Mouse (Mus musculus) lung, embryonic 16.5 days (tissue): ENCODE measurements around the gene Slc15a1. TPM values are rescaled to one million over a fixed set of nuclear protein-coding genes. Genes with fewer than 3 reads are reported as not detected.

ENCODE experiments used
- ATAC-seq: fragments of 200-750 bp; cut with Nextera tagmentation; 2 replicates; pipeline ENCODE4 v1.8.0; 2017; ENCODE audit warnings: low read depth, mild to moderate bottlenecking, moderate library complexity
- H3K27ac ChIP-seq: fragments of 300-500 bp; sonication (generic); 2 replicates; pipeline ENCODE4 v1.5.1; 2014; ENCODE audit warnings: mild to moderate bottlenecking, control low read depth, low read length
- H3K27me3 ChIP-seq: fragments of 300-500 bp; sonication (generic); 2 replicates; pipeline ENCODE4 v1.6.1; 2014; ENCODE audit warnings: low read depth, low read length, mixed read lengths; ENCODE audit not compliant: control insufficient read depth, insufficient read depth
- H3K36me3 ChIP-seq: fragments of 300-500 bp; sonication (generic); 2 replicates; pipeline ENCODE4 v1.6.1; 2014; ENCODE audit warnings: low read length; ENCODE audit not compliant: control insufficient read depth, insufficient read depth
- H3K4me1 ChIP-seq: fragments of 300-500 bp; sonication (generic); replicated peaks from 2 replicates; pipeline ENCODE4 v1.6.1; 2014; ENCODE audit warnings: low read length, mixed read lengths; ENCODE audit not compliant: control insufficient read depth, insufficient read depth
- H3K4me2 ChIP-seq: fragments of 300-500 bp; sonication (generic); 2 replicates; pipeline ENCODE4 v1.6.1; 2014; ENCODE audit warnings: low read depth, low read length, control low read depth
- H3K4me3 ChIP-seq: fragments of 300-500 bp; sonication (generic); 2 replicates; pipeline ENCODE4 v1.5.1; 2014; ENCODE audit warnings: mild to moderate bottlenecking, low read length, control low read depth
- H3K9ac ChIP-seq: fragments of 300-500 bp; sonication (generic); 2 replicates; pipeline ENCODE4 v1.6.1; 2014; ENCODE audit warnings: low read length, control low read depth
- H3K9me3 ChIP-seq: fragments of 300-500 bp; sonication (generic); 2 replicates; pipeline ENCODE4 v1.6.1; 2016; ENCODE audit warnings: low read length; ENCODE audit not compliant: control insufficient read depth
- WGBS: fragments of 180-500 bp; shearing (Covaris S2); extraction: QIAGEN DNeasy Blood & Tissue Kit; methylation state at CpG from one replicate; pipeline ENCODE4 v1.1.7; 2014; 5-methylcytosine and 5-hydroxymethylcytosine counted together
- polyA plus RNA-seq: library from polyadenylated mRNA; unstranded; fragments of >200 nt; fragmentation: Nextera tagmentation; extraction: Ambion mirVana; gene quantifications from 2 replicates; pipeline ENCODE4 v1.2.1, GENCODE M21; 2015

Slc15a1 gene
- polyA plus RNA-seq, 1 experiment from 2014 or later: 1.2 TPM

DNA sequence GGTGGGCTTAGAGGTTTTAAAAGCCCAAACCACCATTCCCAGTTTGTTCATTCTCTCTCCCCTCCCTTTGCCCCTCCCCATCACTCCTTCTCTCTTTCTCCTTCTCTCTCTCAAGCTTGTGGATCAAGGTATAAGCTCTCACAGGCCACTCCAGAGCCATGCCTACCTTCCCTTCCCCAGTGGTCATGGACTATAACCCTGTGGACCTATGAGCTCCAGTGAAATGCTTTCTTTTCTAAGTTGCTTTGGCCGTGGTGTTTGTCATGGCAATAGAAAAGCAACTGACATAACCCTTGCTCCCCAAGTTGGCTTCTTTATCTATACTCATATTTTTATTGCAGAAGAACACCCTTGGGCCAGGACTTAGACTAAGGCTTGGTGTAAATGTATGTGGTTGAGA is 7.3 kb downstream of the Slc15a1 start:
- Histone ChIP-seq H3K27ac (no peak overlapping the region), H3K4me1 (peaks cover 2% of the 10 kb centered on the region; the same call in 1 of the 2 replicates), H3K4me3 (no peak overlapping the region), H3K9ac (no peak overlapping the region), H3K9me3 (no peaks in the 10 kb centered on the region), H3K36me3 (no peaks in the 10 kb centered on the region), H3K27me3 (no peaks in the 10 kb centered on the region; the same call in 1 of the 2 replicates), H3K4me2 (no peak overlapping the region)
- 74% methylated on average over 1 of the region's 1 CpGs for WGBS
- ATAC-seq: no peak

DNA sequence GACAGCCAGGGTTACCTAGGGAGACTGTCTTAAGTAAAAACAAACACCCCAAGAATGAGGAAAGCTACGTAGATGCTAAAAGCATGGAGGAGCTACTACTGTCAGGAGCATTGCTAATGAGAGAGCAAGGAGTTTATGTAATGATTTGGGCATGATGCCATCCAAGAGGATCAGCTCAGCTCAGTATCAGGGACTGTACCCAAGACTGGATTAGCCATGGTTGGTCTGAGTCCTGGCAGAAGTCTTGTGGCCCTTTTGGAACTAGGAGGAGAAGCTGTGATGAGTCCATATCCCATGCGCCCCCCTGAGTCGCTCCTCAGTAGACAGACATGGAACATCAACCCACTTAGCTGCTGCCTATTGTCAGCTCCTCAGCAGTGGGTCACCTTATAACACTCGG is 9.3 kb downstream of the Slc15a1 start:
- no peaks in the 10 kb centered on the region; the same call in 1 of the 2 replicates for H3K27me3 ChIP-seq
- H3K4me2 ChIP-seq: no peak overlapping the region
- H3K9ac ChIP-seq: no peak overlapping the region
- H3K9me3 ChIP-seq: no peaks in the 10 kb centered on the region
- WGBS: 75% methylated on average over 4 of the region's 4 CpGs
- ATAC-seq: no peak
- no peaks in the 10 kb centered on the region for H3K36me3 ChIP-seq
- no peak overlapping the region for H3K27ac ChIP-seq
- H3K4me3 ChIP-seq: no peak overlapping the region
- peaks cover 4% of the 10 kb centered on the region; the same call in 1 of the 2 replicates for H3K4me1 ChIP-seq

DNA sequence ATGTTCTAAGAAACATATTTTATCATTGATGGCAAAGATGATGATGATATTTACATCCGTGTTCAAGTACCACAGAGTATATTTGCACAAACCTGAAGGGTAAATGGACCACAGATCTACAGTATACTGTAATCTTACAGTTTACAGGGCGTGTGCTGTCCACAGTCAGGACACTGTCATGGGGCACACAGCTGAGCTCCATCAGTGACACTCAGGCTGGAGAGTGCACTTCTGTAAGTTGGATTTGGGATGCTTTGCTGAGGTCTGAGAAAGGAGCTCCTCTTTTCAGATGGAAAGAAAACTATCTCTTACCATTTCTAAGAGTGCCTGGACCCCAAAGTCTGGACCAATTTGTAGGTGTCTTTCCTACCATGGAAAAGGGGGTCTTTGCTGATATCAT is 9.9 kb downstream of the Slc15a1 start:
- Histone ChIP-seq H3K36me3 (no peaks in the 10 kb centered on the region), H3K27ac (no peak overlapping the region), H3K4me2 (no peak overlapping the region), H3K9ac (no peak overlapping the region), H3K4me1 (peaks cover 4% of the 10 kb centered on the region; the same call in 1 of the 2 replicates), H3K9me3 (no peaks in the 10 kb centered on the region), H3K27me3 (no peaks in the 10 kb centered on the region; the same call in 1 of the 2 replicates), H3K4me3 (no peak overlapping the region)
- peak; percentile 61; the same call in 1 of the 2 replicates for ATAC-seq
- 33% methylated on average over 2 of the region's 2 CpGs for WGBS

DNA sequence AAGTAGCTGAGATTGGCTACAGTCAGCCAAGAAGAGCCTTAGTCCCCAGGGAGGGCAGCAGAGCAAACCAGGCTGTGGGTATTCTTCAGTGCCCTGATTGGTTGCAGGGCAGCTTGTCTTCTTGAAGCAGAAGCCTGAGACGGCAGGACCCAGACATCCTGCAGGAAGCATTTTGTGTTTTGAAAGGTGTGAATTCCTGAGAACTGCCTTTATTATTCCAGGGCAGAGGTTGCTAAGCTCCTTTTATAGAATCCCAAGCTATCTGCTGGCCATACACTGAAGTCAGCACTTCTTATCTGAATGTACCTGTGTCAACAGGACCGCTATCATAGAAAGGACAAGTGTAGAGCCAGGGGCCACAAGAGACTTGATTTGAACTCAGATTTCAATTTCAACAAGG is 10.8 kb downstream of the Slc15a1 start:
- H3K36me3 ChIP-seq: no peaks in the 10 kb centered on the region
- H3K9ac ChIP-seq: no peak overlapping the region
- no peak overlapping the region for H3K4me3 ChIP-seq
- no peak overlapping the region for H3K27ac ChIP-seq
- no peaks in the 10 kb centered on the region; the same call in 1 of the 2 replicates for H3K27me3 ChIP-seq
- no peak for ATAC-seq
- H3K4me1 ChIP-seq: peaks cover 4% of the 10 kb centered on the region; the same call in 1 of the 2 replicates
- no peak overlapping the region for H3K4me2 ChIP-seq
- H3K9me3 ChIP-seq: no peaks in the 10 kb centered on the region
- 38% methylated on average over 2 of the region's 2 CpGs for WGBS

DNA sequence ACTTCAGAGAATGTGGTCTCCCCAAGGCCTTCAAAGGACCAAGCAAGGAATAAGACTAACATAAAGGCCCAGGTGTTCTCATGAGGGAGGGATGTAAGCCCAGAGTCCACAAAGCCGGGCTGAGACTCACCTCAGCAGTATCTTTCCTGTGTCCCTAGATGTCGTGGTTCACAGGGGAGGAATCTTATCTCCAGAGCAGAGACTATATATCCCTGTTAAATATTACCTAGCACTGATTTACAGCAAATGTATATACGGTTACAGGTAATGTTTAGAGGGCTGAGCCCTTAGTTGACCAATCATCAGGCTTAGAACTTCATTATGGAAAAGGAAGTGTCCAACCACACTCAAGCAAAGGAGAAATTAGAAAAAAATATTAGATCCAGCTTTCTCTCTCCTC is 11.3 kb downstream of the Slc15a1 start:
- H3K9ac ChIP-seq: no peak overlapping the region
- peaks cover 4% of the 10 kb centered on the region; the same call in 1 of the 2 replicates for H3K4me1 ChIP-seq
- H3K9me3 ChIP-seq: no peaks in the 10 kb centered on the region
- H3K27me3 ChIP-seq: no peaks in the 10 kb centered on the region; the same call in 1 of the 2 replicates
- H3K27ac ChIP-seq: no peak overlapping the region
- 49% methylated on average over 3 of the region's 3 CpGs for WGBS
- H3K4me3 ChIP-seq: no peak overlapping the region
- ATAC-seq: no peak
- no peaks in the 10 kb centered on the region for H3K36me3 ChIP-seq
- no peak overlapping the region for H3K4me2 ChIP-seq

DNA sequence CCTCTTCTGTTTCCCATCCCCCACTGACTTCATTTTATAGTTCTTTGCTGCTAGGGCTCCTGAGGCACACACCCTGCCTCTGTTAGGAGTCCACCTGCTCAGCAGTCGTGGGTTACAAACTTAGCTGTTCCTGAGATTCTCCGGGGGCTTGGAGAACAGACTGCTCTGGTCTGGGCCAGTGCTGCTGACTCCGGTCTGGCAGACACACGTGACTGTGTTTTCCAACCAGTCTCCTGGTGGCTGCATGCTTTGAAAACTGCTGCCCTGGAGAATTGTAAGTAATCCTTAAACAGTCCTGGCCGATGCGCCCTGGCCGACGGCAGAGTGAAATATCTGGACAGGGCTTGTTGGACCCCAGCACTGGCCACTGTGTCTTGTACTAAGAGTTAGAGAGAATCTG is 12.7 kb downstream of the Slc15a1 start:
- no peak for ATAC-seq
- no peak overlapping the region for H3K4me2 ChIP-seq
- WGBS: 44% methylated on average over 8 of the region's 8 CpGs
- H3K4me3 ChIP-seq: no peak overlapping the region
- no peak overlapping the region for H3K9ac ChIP-seq
- no peaks in the 10 kb centered on the region for H3K9me3 ChIP-seq
- no peaks in the 10 kb centered on the region; the same call in 1 of the 2 replicates for H3K27me3 ChIP-seq
- H3K27ac ChIP-seq: no peak overlapping the region
- H3K36me3 ChIP-seq: no peaks in the 10 kb centered on the region
- peaks cover 4% of the 10 kb centered on the region; the same call in 1 of the 2 replicates for H3K4me1 ChIP-seq

DNA sequence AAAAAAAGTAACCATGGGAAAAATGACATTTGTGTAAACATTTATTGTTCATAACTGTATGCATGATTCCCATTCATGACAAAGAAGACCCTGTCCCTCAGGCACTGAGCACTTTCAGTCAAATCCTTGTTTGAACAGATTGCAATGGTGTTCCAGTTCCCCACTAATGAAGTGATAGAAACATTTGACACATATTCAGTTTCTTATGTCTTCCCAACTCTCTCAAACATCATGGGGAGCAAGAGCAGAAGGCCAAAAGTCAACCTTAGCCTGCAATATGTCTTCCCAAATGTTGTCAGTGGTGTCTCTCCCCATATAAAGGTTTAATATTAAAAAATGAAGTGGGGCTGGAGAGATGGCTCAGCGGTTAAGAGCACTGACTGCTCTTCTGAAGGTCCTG is 19.3 kb downstream of the Slc15a1 start:
- Histone ChIP-seq H3K27me3 (no peaks in the 10 kb centered on the region), H3K36me3 (no peaks in the 10 kb centered on the region), H3K4me2 (no peak overlapping the region), H3K9ac (no peak overlapping the region), H3K9me3 (no peaks in the 10 kb centered on the region), H3K4me3 (no peak overlapping the region), H3K4me1 (no peaks in the 10 kb centered on the region), H3K27ac (no peak overlapping the region)
- ATAC-seq: peak; percentile 65; the same call in 1 of the 2 replicates
- 58% methylated on average over 1 of the region's 1 CpGs for WGBS

DNA sequence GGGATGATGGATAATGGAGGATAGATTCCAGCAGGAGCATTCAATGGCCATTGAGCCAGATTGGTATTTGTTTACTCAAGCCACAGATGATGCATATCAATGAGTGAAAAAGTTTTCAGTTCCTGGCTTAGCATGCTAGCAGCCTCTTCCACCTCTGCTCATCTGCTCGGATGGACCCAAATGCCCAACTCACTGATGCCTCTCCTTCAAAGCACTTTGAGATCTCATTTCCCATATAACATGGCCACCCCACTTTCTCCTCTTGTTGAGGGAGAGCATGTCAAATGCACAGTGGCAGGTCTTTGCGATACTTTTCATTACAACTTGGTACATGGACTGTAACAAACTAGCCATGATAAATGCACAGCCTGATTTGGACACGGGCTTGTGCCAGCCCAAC is 20.6 kb downstream of the Slc15a1 start:
- no peaks in the 10 kb centered on the region; the same call in 1 of the 2 replicates for H3K27me3 ChIP-seq
- H3K4me2 ChIP-seq: no peak overlapping the region
- H3K9ac ChIP-seq: no peak overlapping the region
- WGBS: 90% methylated on average over 3 of the region's 3 CpGs
- no peaks in the 10 kb centered on the region for H3K9me3 ChIP-seq
- no peak overlapping the region for H3K27ac ChIP-seq
- H3K4me1 ChIP-seq: no peaks in the 10 kb centered on the region
- no peak for ATAC-seq
- H3K36me3 ChIP-seq: no peaks in the 10 kb centered on the region
- no peak overlapping the region for H3K4me3 ChIP-seq

DNA sequence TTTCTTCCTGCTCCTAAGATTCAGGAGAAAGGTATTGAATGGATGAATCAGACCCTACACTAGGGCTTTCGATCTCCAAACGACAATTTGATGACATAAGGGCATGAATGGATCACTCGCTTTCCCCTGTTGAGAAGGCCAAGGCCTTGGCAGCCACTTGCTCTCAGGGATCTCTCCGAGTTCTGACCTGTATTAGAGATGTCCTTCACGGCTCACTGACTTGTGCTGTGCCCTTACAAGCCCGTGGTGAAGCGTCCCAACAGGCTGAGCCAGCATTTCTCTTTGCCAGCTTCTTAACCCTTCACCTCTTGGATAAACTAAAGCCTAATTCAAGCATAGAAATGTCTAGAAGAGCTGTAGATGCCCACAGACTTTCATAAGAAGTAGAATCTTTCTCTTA is 22.9 kb downstream of the Slc15a1 start:
- ATAC-seq: no peak
- Histone ChIP-seq H3K9ac (no peak overlapping the region), H3K4me3 (no peak overlapping the region), H3K27me3 (no peaks in the 10 kb centered on the region; the same call in 1 of the 2 replicates), H3K36me3 (no peaks in the 10 kb centered on the region), H3K9me3 (no peaks in the 10 kb centered on the region), H3K4me1 (no peaks in the 10 kb centered on the region), H3K27ac (no peak overlapping the region), H3K4me2 (no peak overlapping the region)
- 60% methylated on average over 7 of the region's 7 CpGs for WGBS

DNA sequence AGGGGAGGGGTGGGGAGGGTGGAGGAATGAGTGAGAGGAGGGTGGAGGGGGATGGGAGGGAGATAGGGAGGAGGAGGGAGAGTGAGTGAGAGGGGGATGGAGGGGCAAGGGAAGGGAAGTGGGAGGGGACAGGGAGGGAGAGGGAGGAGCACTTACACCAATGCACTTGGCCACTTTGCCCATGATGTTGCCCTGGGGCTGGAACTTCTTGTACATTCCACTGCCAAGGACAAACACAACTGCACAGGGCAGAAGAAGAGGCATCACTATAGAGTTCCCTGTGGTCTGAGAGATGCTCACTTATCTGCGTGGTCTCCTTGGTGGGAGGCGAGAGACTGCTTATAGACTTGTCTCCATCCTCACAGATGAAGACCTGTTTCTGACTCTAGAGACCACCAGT is 23.5 kb downstream of the Slc15a1 start:
- no peak overlapping the region for H3K27ac ChIP-seq
- no peak for ATAC-seq
- H3K36me3 ChIP-seq: no peaks in the 10 kb centered on the region
- no peaks in the 10 kb centered on the region; the same call in 1 of the 2 replicates for H3K27me3 ChIP-seq
- 75% methylated on average over 2 of the region's 2 CpGs for WGBS
- no peaks in the 10 kb centered on the region for H3K9me3 ChIP-seq
- H3K4me2 ChIP-seq: no peak overlapping the region
- H3K4me3 ChIP-seq: no peak overlapping the region
- H3K9ac ChIP-seq: no peak overlapping the region
- H3K4me1 ChIP-seq: no peaks in the 10 kb centered on the region
